Comparison of ENCODE assay signal across 8 mouse cellular contexts in genomic region chr17:43567593-43567991, GRCm38 (mm10). TPM values are rescaled to one million over a fixed set of nuclear protein-coding genes. Genes with fewer than 3 reads are reported as not detected.
DNase-seq lines count a peak whose midpoint lies in the region; ATAC-seq and TF ChIP-seq lines count a peak whose summit lies in the region.

No protein-coding gene starts in this region.

- WGBS in heart, embryonic 16.5 days: 20% methylated on average over 12 of the region's 12 CpGs
- 6% methylated on average over 12 of the region's 12 CpGs for WGBS in forebrain, postnatal 0 days
- 27% methylated on average over 12 of the region's 12 CpGs for WGBS in liver, postnatal 0 days (ENCODE audit: insufficient replicate concordance)

- 0 out of 2 replicates have a peak, but pooled peaks cover 3% of the 10 kb centered on the region for H3K4me1 ChIP-seq in heart, embryonic 16.5 days (ENCODE audit: control insufficient read depth, insufficient read depth, low read length)
- peaks cover 5% of the 10 kb centered on the region; the same call in 1 of the 2 replicates for H3K4me1 ChIP-seq in forebrain, postnatal 0 days (ENCODE audit: insufficient read depth)
- 0 out of 2 replicates have a peak, but pooled peaks cover 7% of the 10 kb centered on the region for H3K4me1 ChIP-seq in liver, postnatal 0 days (ENCODE audit: insufficient read depth)

- TF ChIP-seq CTCF in forebrain, postnatal 0 days (IDR thresholded peaks at IDR 0.05; ENCODE audit: low read depth): no peak
- no peak for TF ChIP-seq CTCF in liver, postnatal 0 days (IDR thresholded peaks at IDR 0.05; ENCODE audit: low read depth)

- DNase-seq in heart, adult 9 months (ENCODE audit: low spot score in 2 of 2): no peak
- DNase-seq in R1 (ENCODE audit: low read depth, low spot score): peak; percentile 63
- DNase-seq in forebrain, postnatal 0 days: peak; percentile 8
- no peak for DNase-seq in liver, postnatal 0 days
- no peak for DNase-seq in spleen, adult 12 weeks (ENCODE audit: low spot score)
- DNase-seq in urinary bladder, postnatal 4 days (ENCODE audit: low spot score in 2 of 2): no peak
- no peak for DNase-seq in lung, postnatal 36 days

- peak overlapping the region; percentile 72 for H3K9ac ChIP-seq in heart, embryonic 16.5 days (ENCODE audit: low read length)
- H3K9ac ChIP-seq in forebrain, postnatal 0 days: peak overlapping the region; percentile 59; the same call in 1 of the 2 replicates
- no peak overlapping the region for H3K9ac ChIP-seq in liver, postnatal 0 days (replicated peaks)

- ATAC-seq in heart, embryonic 16.5 days (replicated peaks; ENCODE audit: extremely low read depth, insufficient read depth, low FRiP score): no peak
- peak; percentile 45 for ATAC-seq in forebrain, postnatal 0 days
- ATAC-seq in liver, postnatal 0 days: no peak

- no peak for TF ChIP-seq EP300 in liver, postnatal 0 days (IDR thresholded peaks at IDR 0.05; ENCODE audit: low read depth)

- no peaks in the 10 kb centered on the region; the same call in 1 of the 2 replicates for H3K9me3 ChIP-seq in heart, embryonic 16.5 days (replicated peaks; ENCODE audit: control insufficient read depth, low read length)
- H3K9me3 ChIP-seq in forebrain, postnatal 0 days (ENCODE audit: low read length): 0 out of 2 replicates have a peak, but pooled peaks cover under 1% of the 10 kb centered on the region
- H3K9me3 ChIP-seq in liver, postnatal 0 days (ENCODE audit: low read length): no peaks in the 10 kb centered on the region

- H3K36me3 ChIP-seq in heart, embryonic 16.5 days (ENCODE audit: control insufficient read depth, insufficient read depth): no peaks in the 10 kb centered on the region
- H3K36me3 ChIP-seq in forebrain, postnatal 0 days (ENCODE audit: insufficient read depth): no peaks in the 10 kb centered on the region
- no peaks in the 10 kb centered on the region for H3K36me3 ChIP-seq in liver, postnatal 0 days (replicated peaks; ENCODE audit: insufficient read depth, low read length)

- no peak overlapping the region for H3K27ac ChIP-seq in heart, embryonic 16.5 days (ENCODE audit: low read length)
- H3K27ac ChIP-seq in forebrain, postnatal 0 days (ENCODE audit: low read depth, low read length): no peak overlapping the region
- peak overlapping the region; percentile 75; the same call in 1 of the 2 replicates for H3K27ac ChIP-seq in liver, postnatal 0 days (ENCODE audit: low read depth)

- no peaks in the 10 kb centered on the region for H3K27me3 ChIP-seq in heart, embryonic 16.5 days (ENCODE audit: control insufficient read depth, insufficient read depth, low read length)
- no peaks in the 10 kb centered on the region for H3K27me3 ChIP-seq in forebrain, postnatal 0 days (ENCODE audit: insufficient read depth, low read length)
- H3K27me3 ChIP-seq in liver, postnatal 0 days (ENCODE audit: insufficient read depth, low read length): no peaks in the 10 kb centered on the region

- peak overlapping the region; percentile 62 for H3K4me3 ChIP-seq in heart, embryonic 16.5 days (ENCODE audit: low read length)
- H3K4me3 ChIP-seq in forebrain, postnatal 0 days (ENCODE audit: low read depth, low read length): peak overlapping the region; percentile 40
- peak overlapping the region; percentile 47 for H3K4me3 ChIP-seq in liver, postnatal 0 days (ENCODE audit: low read depth, low read length)

- peak overlapping the region; percentile 96 for H3K4me2 ChIP-seq in heart, embryonic 16.5 days (ENCODE audit: low read depth, low read length)
- peak overlapping the region; percentile 77 for H3K4me2 ChIP-seq in forebrain, postnatal 0 days (ENCODE audit: low read depth)
- H3K4me2 ChIP-seq in liver, postnatal 0 days (ENCODE audit: low read depth, low read length): peak overlapping the region; percentile 77

RNA-seq across cellular contexts. Expression of gene Pla2g7, which starts 0.3 kb away (rescaled TPM):
- 12.1 and 17.4 TPM in 2 replicates for polyA plus RNA-seq in heart, embryonic 16.5 days (2015; fragmentation: Nextera tagmentation; extraction: Ambion mirVana)
- total RNA-seq in forebrain, postnatal 0 days (2014; rRNA removed): 26.8 and 33.7 TPM in 2 replicates
- polyA plus RNA-seq in forebrain, postnatal 0 days (2015; fragmentation: Nextera tagmentation; extraction: Ambion mirVana): 33.0 and 76.9 TPM in 2 replicates
- 57.0 and 61.4 TPM in 2 replicates for polyA plus RNA-seq in liver, postnatal 0 days (2015; fragmentation: Nextera tagmentation; extraction: Ambion mirVana)

RNA-seq across cellular contexts. Expression of gene Ankrd66, which starts 24.2 kb away (rescaled TPM):
- polyA plus RNA-seq in heart, embryonic 16.5 days (2015; fragmentation: Nextera tagmentation; extraction: Ambion mirVana): 0.30 TPM in 1 of 2 replicates, not detected in the other
- total RNA-seq in forebrain, postnatal 0 days (2014; rRNA removed): 0.77 TPM in 1 of 2 replicates, not detected in the other
- polyA plus RNA-seq in forebrain, postnatal 0 days (2015; fragmentation: Nextera tagmentation; extraction: Ambion mirVana): 1.0 and 1.2 TPM in 2 replicates
- 0.11 and 0.23 TPM in 2 replicates for polyA plus RNA-seq in liver, postnatal 0 days (2015; fragmentation: Nextera tagmentation; extraction: Ambion mirVana)

Comparison
In these comparisons a context has a peak if more than half of its experiments do, and no peak if none do; other contexts are left out.
1. DNase-seq: peak in R1 (single experiment) and forebrain, postnatal 0 days (single experiment); none in heart, adult 9 months (0 of 2), liver, postnatal 0 days (single experiment), spleen, adult 12 weeks (single experiment), urinary bladder, postnatal 4 days (0 of 2) and lung, postnatal 36 days (single experiment).
2. Peak in every context shown above with its lines, with median percentiles within 50 percentile points of each other: H3K4me2 ChIP-seq and H3K4me3 ChIP-seq.